Mouse (Mus musculus) gastrocnemius, adult 8-10 months (tissue): ENCODE measurements around the gene Map2. TPM values are rescaled to one million over a fixed set of nuclear protein-coding genes. Genes with fewer than 3 reads are reported as not detected.

Source experiments
- DNase-seq, 2 experiments: peaks; one replicate each; pipeline ENCODE4 v3.0.0; 2022; ENCODE audit warnings: low spot score in 2 of 2
- total RNA-seq, 4 experiments: library from RNA; stranded (reverse); gene quantifications; 2 replicates each; pipeline ENCODE4 v1.2.4; 2022

Gene Map2
- total RNA-seq, 4 experiments from 2014 or later, result 1.6 to 3.2 (median 2.1) TPM

- no peak for DNase-seq
Observed at GRCm38 (mm10) chr1:66196716-66197115, 21.6 kb downstream of the Map2 start.

GRCm38 (mm10) chr1:66205517-66205916 lies 30.4 kb downstream of the Map2 start:
- no peak for DNase-seq

- DNase-seq, result no peak
Observed at GRCm38 (mm10) chr1:66206904-66207303, 31.8 kb downstream of the Map2 start.

GRCm38 (mm10) chr1:66211074-66211791 lies 36.2 kb downstream of the Map2 start:
- DNase-seq, result no peak

DNA sequence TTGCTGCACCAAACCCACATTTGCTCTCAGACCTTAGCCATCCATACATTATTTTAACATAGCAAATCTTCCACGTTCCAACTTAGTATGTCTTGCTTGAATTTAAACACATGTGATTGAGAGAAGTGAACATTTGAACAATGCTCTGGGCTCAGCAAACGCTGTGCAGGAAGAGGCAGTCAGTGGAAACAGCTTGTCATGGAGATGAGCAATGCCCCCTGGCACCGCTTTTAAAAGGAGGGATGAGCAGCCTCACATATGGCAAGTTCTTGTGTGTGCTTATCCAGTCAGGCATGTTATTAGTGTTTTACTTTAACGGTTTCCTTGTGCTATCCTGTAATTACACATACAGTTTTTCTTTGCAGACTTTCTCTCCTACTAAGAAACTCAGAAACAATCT lies 46.4 kb downstream of the Map2 start:
- DNase-seq, result no peak

GRCm38 (mm10) chr1:66223331-66223730 lies 48.3 kb downstream of the Map2 start:
- DNase-seq, result no peak

- no peak for DNase-seq
Observed at GRCm38 (mm10) chr1:66226372-66227368, 51.6 kb downstream of the Map2 start.

DNA sequence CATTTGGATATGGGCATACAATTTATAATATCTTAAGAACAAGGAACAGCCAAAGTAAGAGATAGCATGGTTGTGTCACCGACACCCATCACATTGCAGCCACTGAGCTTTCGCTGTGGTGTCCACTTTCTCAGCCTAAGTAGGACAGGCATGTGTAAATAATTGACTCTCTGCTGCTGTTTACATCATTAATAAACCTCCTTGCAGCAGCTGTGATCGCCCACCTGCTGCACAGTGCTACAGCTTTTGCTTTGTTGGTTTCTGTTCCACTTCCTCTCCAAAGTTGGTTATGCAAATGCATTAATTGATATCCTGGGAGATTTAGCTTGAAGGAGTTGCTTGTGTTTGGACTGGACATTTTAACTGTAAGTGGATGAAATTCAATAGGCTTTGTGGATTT lies 53.1 kb downstream of the Map2 start:
- no peak for DNase-seq

GRCm38 (mm10) chr1:66230345-66230744 lies 55.3 kb downstream of the Map2 start:
- no peak for DNase-seq

DNA sequence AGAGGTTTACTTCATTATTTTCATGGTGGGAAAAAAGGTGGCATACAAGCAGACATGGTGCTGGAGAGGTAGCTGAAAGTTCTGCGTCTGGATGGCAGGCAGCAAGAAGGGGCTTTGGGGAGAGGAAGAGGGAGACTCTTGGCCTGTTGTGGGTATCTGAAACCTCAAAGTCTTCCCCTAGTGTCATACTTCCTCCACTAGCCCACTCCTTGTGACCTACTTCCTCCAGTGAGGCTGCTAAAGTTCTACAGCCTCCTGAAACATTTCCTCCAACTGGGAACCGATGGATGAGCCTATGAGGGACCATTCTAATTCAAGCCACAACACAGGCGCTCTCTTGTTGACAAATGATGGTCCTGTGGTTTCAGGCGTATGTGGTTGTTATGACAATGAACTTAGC lies 56.9 kb downstream of the Map2 start:
- DNase-seq, result no peak

DNA sequence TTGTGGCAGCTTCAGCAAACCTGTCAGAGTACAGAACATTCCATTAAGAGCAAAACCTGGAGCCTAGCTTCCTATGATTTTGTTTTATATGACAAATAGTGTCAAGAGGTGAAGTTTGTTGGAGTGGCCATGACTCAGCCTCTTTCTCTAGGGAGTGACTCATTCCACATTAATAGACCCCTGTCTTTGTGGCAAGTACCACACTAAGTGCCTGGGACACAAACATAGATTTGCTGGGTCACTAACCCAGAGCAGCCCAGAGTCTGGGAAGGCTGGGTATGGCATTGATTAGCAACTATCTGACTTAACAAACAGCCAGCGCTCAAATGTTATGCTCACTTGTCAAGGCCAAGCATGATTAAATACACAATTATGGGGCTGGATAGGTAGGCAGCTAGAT lies 69.8 kb downstream of the Map2 start:
- no peak for DNase-seq

DNA sequence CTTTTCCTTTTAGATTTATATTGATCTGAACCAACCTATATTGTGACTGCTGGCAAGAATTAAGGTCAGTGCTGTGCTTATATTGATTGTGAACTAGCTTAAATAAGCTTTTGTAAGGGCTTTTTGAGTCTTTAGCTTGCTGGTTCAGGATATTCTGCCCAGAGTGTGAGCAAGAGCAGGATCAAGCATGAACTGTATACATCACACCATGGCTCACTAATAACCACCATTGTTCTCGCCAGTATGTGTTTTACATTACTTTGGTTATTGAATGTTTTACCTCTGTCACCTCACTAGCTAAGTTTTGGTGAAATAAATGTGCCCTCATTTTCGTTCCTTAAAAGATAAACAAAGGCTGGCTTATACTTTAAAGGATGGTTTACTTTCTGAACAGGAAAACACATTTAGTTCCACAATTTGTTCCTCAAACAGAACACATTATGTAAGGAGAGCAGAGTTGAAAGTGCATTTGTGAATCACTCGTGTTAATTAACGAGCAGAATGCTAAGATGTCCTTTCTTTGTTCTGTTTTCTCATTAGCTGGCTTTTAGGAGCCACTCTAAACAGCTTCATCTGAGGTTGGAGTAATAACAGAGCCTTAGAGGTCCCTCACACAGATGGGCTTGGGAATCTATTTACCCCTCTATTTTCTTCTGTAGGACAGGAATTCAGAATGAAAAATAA lies 76.7 kb downstream of the Map2 start:
- DNase-seq, result no peak

- DNase-seq, result no peak
Observed at GRCm38 (mm10) chr1:66252333-66252724, 77.3 kb downstream of the Map2 start.

DNA sequence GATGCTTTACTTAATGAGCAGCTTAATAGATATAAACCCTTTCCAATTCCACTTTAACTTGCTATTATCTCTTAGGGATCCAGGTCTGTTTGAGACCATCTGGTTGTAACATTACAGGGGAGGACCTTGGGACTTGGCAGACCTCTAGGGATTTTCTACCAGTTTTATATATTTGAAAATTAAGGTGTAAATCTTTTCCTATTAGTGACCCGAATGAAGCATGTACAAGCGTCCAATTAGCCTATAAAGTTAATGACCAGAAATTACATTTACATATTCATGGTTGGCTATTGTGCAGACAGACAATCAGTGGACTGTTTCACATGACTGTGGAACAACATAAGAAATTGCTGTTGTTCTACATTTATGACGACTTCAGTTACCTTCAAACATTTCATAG lies 88.1 kb downstream of the Map2 start:
- no peak for DNase-seq

- no peak for DNase-seq
Observed at GRCm38 (mm10) chr1:66266231-66266924, 91.3 kb downstream of the Map2 start.

DNA sequence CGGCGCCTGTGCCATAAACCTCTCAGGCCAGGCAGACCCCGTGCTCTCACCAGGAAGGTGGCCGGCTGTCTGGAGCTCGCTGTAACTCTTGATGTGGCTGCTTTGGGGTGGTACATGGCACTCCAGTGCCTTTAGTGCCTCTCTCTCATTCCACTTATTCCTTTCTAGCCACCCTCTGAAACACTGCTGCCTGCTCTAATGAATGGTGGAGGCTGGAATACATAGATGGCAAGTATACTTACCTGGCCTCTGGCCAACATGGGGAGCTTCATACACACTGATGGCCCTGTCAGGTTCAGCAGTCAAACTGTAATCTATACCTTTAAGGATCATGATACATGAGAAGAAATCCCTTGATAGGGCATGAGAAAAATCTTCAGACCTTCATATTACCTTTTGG lies 102.6 kb downstream of the Map2 start:
- DNase-seq, result no peak

DNA sequence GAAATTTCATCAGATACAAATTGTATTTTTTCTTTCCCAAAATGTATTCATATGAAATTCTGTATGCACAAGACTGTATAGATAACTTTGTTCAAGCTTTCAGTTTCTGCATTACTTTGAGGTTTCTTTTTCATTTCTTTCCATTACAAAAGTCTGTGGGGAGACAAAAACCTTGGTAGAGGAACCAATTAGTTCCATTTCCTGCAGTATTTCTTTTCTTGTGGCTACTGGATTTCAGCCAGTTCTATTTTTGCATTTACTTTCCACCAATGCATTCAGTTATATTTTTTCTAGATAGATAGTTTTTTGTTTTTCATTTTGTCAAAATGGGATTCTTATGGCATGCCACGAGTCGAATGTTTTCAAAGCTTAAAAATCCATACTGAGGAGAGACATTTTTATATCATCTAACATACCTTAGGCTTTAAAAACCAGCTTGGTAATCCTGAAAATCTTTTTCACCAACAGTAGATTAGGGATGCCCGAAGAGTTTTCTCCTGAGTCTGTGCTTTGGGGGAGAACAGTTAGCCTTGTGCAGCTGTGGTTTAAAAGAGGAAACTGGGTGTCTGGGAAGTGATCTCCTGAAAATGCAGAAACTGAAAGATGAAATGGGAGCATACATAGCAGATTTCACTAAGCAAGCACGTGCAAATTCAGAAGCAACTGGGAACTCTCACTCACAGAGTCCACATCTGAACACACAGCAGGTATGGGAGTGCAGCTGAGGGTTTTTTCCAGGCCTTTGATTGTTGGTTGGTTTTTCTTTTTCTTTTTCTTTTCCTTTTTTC lies 104.3 kb downstream of the Map2 start:
- DNase-seq, result no peak

GRCm38 (mm10) chr1:66280152-66280551 lies 105.1 kb downstream of the Map2 start:
- no peak for DNase-seq

GRCm38 (mm10) chr1:66282447-66282846 lies 107.4 kb downstream of the Map2 start:
- no peak for DNase-seq

DNA sequence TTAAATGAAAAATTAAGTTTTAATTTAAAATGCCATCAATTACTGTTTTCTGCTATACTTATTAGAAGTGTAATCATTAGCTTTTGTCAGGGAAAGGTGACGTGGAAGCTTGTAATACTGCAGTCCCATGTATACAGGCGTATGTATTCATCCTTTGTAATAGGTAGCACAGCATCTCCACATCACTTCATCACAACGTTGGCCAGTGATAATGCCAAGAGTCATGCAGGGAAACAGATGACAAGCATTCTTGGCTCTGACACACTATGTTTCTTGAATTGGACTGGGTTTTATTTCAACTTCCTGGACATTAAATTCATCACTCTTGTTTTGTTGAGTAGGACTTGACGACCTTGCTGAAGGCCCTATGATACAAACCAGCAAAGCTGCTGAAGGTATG lies 113.9 kb downstream of the Map2 start:
- no peak for DNase-seq
